Mouse (Mus musculus) heart, adult 11 months (tissue): Measurements from ENCODE around the gene Syt13.

Source experiments
- DNase-seq: peaks from one replicate; pipeline ENCODE4 v3.0.0; 2022

Syt13 gene

DNA sequence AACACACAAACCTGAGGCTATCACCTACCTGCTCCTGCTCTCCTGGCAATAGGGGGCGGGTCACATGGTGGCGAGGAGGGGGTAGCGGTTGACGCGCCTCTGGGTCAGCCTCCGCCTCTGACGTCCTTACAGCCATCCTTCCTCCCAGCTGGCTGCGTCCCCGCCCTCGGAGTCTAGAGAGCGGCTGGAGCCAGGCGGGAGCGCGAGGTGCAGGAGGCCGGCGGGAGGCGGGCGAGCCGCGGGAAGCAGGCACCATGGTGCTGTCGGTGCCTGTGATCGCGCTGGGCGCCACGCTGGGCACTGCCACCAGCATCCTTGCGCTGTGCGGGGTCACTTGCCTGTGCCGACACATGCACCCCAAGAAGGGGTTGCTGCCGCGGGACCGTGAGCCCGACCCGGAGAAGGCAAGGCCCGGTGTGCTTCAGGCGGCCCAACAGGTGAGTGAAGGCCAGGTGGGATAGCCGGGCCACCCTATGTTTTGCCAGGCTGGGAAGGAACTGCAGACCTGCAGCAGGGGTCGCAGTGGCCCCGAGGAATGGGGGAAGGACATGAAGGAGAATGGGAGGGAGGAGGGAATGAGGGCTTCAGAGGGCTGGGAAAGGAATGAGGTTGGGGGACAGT is at the start of gene Syt13:
Gene Syt13 (plus strand): TSS at position 166 of the 621 bp plus-strand sequence.
- no peak for DNase-seq

DNA sequence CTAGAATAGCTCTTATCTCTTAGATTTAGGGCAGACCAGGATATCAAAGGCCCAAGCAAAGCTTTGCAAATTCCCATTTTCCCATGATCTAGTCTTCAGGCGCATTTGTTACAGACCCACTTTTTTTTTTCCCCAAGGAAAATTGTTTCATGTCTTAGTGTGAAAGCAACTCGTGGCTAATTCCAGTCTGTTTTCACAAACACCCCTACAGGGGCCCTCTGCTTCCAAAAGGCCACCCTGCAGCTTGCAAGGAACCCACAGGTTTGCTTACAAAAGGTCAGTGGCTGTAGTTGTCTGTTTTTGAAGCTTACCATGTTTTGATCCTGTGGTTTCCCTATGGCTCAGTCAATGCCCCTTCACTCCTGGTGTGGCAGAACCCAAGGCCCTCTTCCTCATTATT is 48.3 kb upstream of the Syt13 start:
- DNase-seq: peak; percentile 54

- DNase-seq: peak; percentile 43
Observed at GRCm38 (mm10) chr2:92870139-92870836, 44.6 kb upstream of the Syt13 start.

DNA sequence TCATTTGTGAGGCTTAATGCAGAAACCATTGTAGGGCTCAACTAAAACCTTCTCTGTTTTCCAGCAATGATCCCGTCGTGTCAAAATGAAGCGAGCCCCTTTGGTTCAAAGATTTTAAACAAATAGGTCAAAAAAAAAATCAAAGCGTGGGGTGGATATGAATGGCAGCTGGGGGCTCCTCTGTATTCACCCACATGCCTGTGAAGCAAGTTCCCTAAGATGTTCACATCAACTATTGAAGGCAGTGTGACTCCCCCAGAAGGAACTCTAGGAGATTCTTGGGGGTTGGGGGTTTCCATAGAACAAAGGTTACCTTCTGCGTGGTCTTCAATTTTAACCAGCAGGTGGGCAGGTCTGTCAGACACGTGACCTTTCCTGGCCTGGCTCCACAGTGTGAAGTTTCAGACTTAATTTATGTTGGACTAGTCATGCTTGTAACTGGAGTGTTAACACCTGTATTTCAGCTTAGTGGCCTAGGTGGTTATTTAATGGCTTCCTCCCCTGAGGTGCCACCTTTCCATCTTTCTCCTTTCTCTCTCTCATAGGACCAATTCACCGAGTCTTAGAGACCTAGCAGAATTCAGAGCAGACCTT is 43.7 kb upstream of the Syt13 start:
- DNase-seq: peak; percentile 21

DNA sequence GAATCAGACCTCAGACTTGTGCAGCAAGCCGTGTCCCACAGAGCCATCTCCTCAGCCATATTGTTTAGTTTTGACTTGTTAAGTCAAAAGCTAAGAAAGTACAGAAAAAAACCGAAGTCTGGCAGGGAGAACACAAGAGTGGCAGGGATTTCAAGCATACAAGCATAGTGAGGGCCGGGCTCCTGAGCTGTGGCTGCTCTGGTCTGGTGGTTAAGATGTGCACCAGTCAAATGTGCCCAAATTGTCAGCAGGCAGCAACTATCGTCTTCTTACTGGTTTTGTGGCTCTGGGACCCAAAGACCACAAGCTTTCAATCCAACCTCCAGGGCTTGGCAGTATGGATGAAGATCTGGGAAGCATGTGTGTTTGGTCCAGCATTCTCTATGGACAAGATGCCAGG is 42.2 kb upstream of the Syt13 start:
- DNase-seq: no peak

DNA sequence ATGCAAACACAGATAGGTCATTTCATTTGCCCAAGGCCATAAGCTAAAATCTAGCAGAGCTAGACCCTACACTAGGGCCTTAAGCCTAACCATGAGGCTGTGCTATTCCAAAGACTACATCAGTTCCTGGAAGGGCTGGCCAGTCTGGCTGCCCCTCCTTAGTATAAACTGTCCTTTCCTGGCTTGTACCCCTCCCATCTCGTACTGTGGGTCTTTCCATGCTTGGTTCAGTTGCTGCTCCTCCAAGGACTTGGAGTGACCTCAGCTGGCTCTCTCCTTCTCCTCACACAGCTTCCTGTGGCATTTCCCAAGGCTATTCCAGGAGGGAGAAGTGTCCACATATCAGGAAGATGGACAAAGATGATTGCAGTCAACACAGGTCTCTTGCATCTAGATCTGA is 40.3 kb upstream of the Syt13 start:
- DNase-seq: peak; percentile 62

GRCm38 (mm10) chr2:92877488-92877887 is 37.4 kb upstream of the Syt13 start:
- DNase-seq: no peak

- DNase-seq: no peak
Observed at GRCm38 (mm10) chr2:92883039-92883911, 31.6 kb upstream of the Syt13 start.

GRCm38 (mm10) chr2:92883912-92884243 is 31.0 kb upstream of the Syt13 start:
- DNase-seq: no peak

DNA sequence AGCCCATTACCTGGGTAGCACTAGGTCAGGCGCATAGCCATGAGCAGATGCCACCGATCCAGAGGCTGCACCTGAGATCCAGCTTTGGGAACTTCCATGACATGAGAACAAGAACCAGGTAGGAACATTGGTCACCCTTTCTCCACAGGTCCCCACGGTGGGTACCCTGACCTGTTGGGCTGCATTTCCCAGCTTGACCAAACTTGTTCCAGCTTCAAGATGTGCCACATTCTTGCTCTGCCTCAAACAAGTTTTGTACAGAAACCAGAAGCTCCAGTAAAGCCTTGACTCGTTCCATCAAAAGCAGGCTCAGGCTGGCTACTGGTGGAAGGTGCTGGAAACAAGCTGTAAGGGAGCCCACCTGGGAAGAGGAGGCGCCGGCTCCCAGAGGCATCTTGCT is 29.9 kb upstream of the Syt13 start:
- DNase-seq: peak; percentile 61

DNA sequence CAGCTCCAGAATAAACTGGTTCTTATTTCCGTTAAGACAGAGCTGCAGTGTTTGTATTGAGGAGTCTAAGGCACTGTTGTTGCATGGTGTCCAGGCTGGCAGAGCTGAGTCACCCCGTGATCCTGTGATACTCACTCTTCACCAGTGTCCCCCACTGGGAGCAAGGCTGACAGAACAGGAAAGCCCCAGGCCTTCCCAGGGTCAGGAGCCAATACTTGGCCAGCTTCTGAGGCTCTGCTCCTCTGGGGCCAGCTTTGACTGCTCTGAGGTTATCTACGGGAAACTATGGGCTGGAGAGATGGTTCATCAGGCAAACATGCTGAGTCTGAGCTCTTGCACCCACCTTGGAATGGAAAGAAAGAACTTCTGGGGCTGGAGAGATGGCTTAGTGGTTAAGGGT is 28.0 kb upstream of the Syt13 start:
- peak; percentile 55 for DNase-seq

- no peak for DNase-seq
Observed at GRCm38 (mm10) chr2:92892524-92892923, 22.4 kb upstream of the Syt13 start.

DNA sequence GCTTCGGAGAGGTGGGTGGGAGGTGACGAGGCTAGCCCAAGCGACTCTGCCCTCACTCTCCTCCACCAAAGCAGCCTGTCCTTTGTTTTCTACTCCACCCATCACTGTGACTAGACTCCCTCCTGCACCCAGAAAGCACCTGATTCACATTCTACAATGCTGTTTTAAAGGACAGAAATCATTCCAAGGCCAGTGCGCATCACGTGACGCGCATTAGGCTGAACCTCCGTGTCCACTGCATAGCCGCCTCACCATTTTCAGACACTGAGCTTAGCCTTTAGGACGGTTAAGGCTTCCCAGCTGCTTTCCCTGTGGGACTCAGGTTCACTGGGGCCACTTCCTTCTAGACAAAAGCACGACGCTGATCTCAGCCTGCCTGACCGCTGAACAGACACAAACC is 11.2 kb upstream of the Syt13 start:
- DNase-seq: no peak

DNA sequence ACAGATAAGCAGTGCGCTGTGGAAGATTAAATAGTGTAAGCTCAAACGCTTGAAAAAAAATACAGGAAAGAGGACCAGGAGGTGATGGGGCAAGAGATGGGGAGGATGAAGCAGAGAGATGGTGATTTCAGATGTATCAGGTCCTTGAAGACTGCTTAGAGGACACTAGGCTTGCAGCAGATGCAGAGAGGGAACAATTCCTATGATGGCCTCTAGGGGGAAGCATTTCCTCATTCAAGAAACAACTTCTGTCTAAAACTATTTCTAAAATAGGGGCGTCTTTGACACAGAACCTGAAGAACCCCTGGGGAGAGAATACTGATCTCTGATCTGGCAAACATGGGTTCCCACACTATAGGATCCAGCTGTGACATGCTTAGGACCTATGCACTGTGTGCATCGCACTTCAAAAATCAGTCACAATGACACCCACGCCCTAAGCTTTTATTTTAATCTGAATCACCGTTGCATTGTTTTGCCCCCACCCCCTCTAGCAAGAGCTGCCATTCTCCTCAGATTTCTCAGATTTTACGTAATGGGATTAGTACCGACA is 10.5 kb upstream of the Syt13 start:
- DNase-seq: no peak

- no peak for DNase-seq
Observed at GRCm38 (mm10) chr2:92910371-92910770, 4.5 kb upstream of the Syt13 start.

DNA sequence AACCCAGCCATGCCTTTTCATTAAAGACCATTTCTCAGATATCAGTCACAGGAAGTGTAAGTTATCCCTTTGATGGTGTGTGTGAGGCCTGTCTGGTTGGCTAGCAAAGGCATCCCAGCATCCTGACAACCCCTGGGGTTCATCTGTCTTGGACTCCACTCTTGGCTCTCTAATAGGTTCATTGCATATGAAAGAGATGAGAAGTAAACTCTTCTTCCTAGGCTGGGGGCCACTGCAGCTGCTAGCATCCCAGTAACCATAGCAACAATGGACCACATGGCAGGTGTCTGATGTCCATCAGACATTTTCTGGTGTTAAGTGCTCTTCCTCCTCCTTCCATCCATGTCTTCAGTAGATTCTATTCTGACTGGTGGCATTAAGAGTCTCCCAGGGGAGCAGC is 2.6 kb upstream of the Syt13 start:
- DNase-seq: no peak

GRCm38 (mm10) chr2:92913295-92913694 is 1.6 kb upstream of the Syt13 start:
- no peak for DNase-seq

- no peak for DNase-seq
Observed at GRCm38 (mm10) chr2:92915659-92916631, 1.0 kb downstream of the Syt13 start.

- no peak for DNase-seq
Observed at GRCm38 (mm10) chr2:92917405-92918142, 2.7 kb downstream of the Syt13 start.

DNA sequence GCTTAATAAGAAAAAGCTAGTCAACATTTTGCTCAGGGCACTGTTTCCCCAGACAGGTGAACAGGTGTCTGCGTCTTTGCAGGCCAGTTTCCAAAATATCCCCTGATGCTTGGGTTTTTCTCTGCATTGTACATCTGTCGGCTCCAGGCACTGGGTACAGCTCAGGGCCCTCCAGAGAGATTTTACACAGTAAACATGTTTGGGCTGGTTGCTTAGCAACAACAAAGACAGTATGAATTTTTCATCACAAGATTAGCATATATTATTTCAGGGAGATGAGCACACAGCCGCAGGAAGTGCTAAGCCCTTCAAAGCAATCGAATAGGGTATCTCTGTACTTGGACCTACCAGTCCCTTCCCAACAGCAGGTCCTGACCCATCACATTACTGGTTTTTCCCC is 5.8 kb downstream of the Syt13 start:
- no peak for DNase-seq

DNA sequence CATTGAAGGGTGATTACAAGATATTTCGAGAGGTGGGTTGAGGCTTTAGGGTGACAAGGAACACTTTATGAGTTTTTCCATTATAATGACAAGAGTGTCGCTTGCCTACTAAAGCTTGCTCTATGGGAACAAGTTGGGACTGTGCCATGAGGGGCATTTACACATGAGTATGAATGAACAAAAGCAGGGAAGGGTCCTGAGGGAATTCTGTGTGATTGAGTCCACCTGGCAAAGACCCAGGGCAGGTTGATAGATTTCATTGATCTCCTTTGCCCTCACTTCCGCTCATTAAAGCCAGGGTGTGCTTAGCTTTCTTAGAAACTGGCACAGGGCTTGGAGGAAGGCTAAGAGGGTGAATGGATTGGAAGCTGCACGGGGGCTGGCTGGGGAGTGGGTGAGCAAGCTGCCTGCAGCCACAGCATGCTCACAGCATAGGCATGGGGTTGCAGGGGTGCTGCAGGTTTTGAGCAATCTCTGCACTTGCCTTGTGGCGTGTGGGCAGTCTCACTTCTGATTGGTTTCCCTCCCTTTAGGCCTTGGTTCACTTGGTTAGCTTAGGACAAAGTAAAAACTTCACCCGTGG is 9.9 kb downstream of the Syt13 start:
- DNase-seq: no peak
